ENCODE assay signal across 8 mouse cellular contexts in the genomic region with DNA sequence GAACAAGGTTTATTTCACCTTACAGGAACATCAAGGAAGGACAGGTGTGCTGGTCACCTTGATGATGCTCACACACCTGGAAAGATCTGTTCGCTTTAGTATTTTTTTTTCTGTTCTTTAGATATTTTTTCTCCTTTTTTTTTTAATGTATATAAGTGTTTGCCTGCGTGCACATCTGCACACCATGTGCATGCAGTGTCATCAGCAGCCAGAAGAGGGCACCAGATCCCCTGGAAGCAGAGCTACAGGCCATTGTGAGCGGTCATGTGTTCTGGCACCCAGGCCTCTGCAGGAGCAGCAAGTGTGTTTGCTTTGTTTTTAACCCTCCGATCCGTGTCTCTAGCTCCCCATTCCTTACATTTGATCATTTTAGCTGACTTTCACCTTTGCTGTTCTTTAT. TPM values are rescaled to one million over a fixed set of nuclear protein-coding genes. Genes with fewer than 3 reads are reported as not detected.
DNase-seq lines count a peak whose midpoint lies in the region; ATAC-seq and TF ChIP-seq lines count a peak whose summit lies in the region.

No protein-coding gene starts in this region.

- H3K27me3 ChIP-seq in hindbrain, embryonic 11.5 days (ENCODE audit: control insufficient read depth, insufficient read depth, low read length), result no peaks in the 10 kb centered on the region
- no peaks in the 10 kb centered on the region for H3K27me3 ChIP-seq in hindbrain, embryonic 12.5 days
- H3K27me3 ChIP-seq in E14TG2a.4 (ENCODE audit: insufficient read depth, low read length), result no peaks in the 10 kb centered on the region
- H3K27me3 ChIP-seq in liver, adult 2 months (ENCODE audit: control insufficient read depth, insufficient read depth, low read length), result no peaks in the 10 kb centered on the region

- H3K4me3 ChIP-seq in hindbrain, embryonic 11.5 days (ENCODE audit: low read depth, low read length), result no peak overlapping the region
- H3K4me3 ChIP-seq in hindbrain, embryonic 12.5 days, result no peak overlapping the region
- 0 out of 2 replicates have a peak overlapping the region, but pooled peaks have one; percentile 85 for H3K4me3 ChIP-seq in E14TG2a.4 (replicated peaks; ENCODE audit: low read length)
- H3K4me3 ChIP-seq in embryonic fibroblast, embryonic 13.5 days (ENCODE audit: insufficient read depth, low read length), result no peak overlapping the region
- no peak overlapping the region for H3K4me3 ChIP-seq in liver, adult 2 months (ENCODE audit: insufficient read depth, low read depth, low read length)

- 50% methylated on average over 5 of the region's 5 CpGs for WGBS in hindbrain, embryonic 11.5 days
- 50% methylated on average over 5 of the region's 5 CpGs for WGBS in hindbrain, embryonic 12.5 days
- WGBS in liver, adult 2 months, result 47% methylated on average over 5 of the region's 5 CpGs

- peak; percentile 79 for DNase-seq in hindbrain, embryonic 11.5 days (ENCODE audit: low spot score)
- peak; percentile 56 to 72 for DNase-seq in adrenal gland, postnatal 36 days
- peak; percentile 71 for DNase-seq in liver, adult 2 months (ENCODE audit: extremely low read depth, low read depth, low spot score)
- peak; percentile 77 for DNase-seq in right cerebral cortex, postnatal 4 days
- DNase-seq in ovary, postnatal 36 days (ENCODE audit: low spot score), result no peak

- H3K4me2 ChIP-seq in hindbrain, embryonic 11.5 days (replicated peaks; ENCODE audit: low read depth, low read length), result no peak overlapping the region
- no peak overlapping the region for H3K4me2 ChIP-seq in hindbrain, embryonic 12.5 days (replicated peaks)

- no peak for TF ChIP-seq POLR2A in embryonic fibroblast, embryonic 13.5 days (IDR thresholded peaks at IDR 0.05; ENCODE audit: low read depth, low read length)
- no peak for TF ChIP-seq POLR2A in liver, adult 2 months (IDR thresholded peaks at IDR 0.05; ENCODE audit: extremely low read depth, insufficient read depth, low read length)

- no peak overlapping the region for H3K9ac ChIP-seq in hindbrain, embryonic 11.5 days (ENCODE audit: low read depth, low read length)
- H3K9ac ChIP-seq in hindbrain, embryonic 12.5 days, result no peak overlapping the region
- H3K9ac ChIP-seq in liver, adult 2 months (ENCODE audit: low read depth, low read length), result no peak overlapping the region

- peaks cover 6% of the 10 kb centered on the region for H3K4me1 ChIP-seq in hindbrain, embryonic 11.5 days (replicated peaks; ENCODE audit: control insufficient read depth, insufficient read depth, low read length)
- peaks cover 15% of the 10 kb centered on the region for H3K4me1 ChIP-seq in hindbrain, embryonic 12.5 days
- H3K4me1 ChIP-seq in E14TG2a.4 (replicated peaks; ENCODE audit: low read depth, low read length), result peaks cover 64% of the 10 kb centered on the region
- 0 out of 2 replicates have a peak, but pooled peaks cover 2% of the 10 kb centered on the region for H3K4me1 ChIP-seq in embryonic fibroblast, embryonic 13.5 days (ENCODE audit: control insufficient read depth, insufficient read depth, low read length)
- H3K4me1 ChIP-seq in liver, adult 2 months (ENCODE audit: control insufficient read depth, insufficient read depth, low read length), result peaks cover 2% of the 10 kb centered on the region; the same call in 1 of the 2 replicates

- no peaks in the 10 kb centered on the region for H3K9me3 ChIP-seq in hindbrain, embryonic 11.5 days (ENCODE audit: control insufficient read depth, low read length)
- H3K9me3 ChIP-seq in hindbrain, embryonic 12.5 days (replicated peaks), result no peaks in the 10 kb centered on the region
- H3K9me3 ChIP-seq in E14TG2a.4 (ENCODE audit: low read length), result no peaks in the 10 kb centered on the region

- TF ChIP-seq CTCF in E14TG2a.4 (conservative IDR thresholded peaks at IDR 0.05; ENCODE audit: low read length), result peak; percentile 93
- peak; percentile 83 for TF ChIP-seq CTCF in embryonic fibroblast, embryonic 13.5 days (IDR thresholded peaks at IDR 0.05; ENCODE audit: borderline replicate concordance, insufficient read depth, low read length)
- peak; percentile 92 for TF ChIP-seq CTCF in liver, adult 2 months (IDR thresholded peaks at IDR 0.05; ENCODE audit: low read depth, low read length)

- no peaks in the 10 kb centered on the region for H3K36me3 ChIP-seq in hindbrain, embryonic 11.5 days (ENCODE audit: control insufficient read depth, insufficient read depth, low read length)
- H3K36me3 ChIP-seq in hindbrain, embryonic 12.5 days, result peaks cover 6% of the 10 kb centered on the region; the same call in 1 of the 2 replicates
- peaks cover 21% of the 10 kb centered on the region for H3K36me3 ChIP-seq in E14TG2a.4 (ENCODE audit: insufficient read depth, low read length)
- no peaks in the 10 kb centered on the region for H3K36me3 ChIP-seq in liver, adult 2 months (ENCODE audit: control insufficient read depth, insufficient read depth, low read length)

- no peaks in the 10 kb centered on the region for H3K79me2 ChIP-seq in liver, adult 2 months (ENCODE audit: control insufficient read depth, insufficient read depth, low read length)

- ATAC-seq in hindbrain, embryonic 11.5 days (ENCODE audit: low FRiP score), result no peak
- no peak for ATAC-seq in hindbrain, embryonic 12.5 days (ENCODE audit: low FRiP score)

- H3K27ac ChIP-seq in hindbrain, embryonic 11.5 days (ENCODE audit: low read depth, low read length), result no peak overlapping the region
- no peak overlapping the region for H3K27ac ChIP-seq in hindbrain, embryonic 12.5 days
- no peak overlapping the region for H3K27ac ChIP-seq in embryonic fibroblast, embryonic 13.5 days (ENCODE audit: insufficient read depth, low read length)
- no peak overlapping the region for H3K27ac ChIP-seq in liver, adult 2 months (replicated peaks; ENCODE audit: insufficient read depth, low read depth, low read length)

RNA-seq across cellular contexts. Expression of gene Pold2, which starts 1.8 kb away (rescaled TPM):
- polyA plus RNA-seq in hindbrain, embryonic 11.5 days (2014; fragmentation: Nextera tagmentation; extraction: Ambion mirVana), result 78.4 and 86.3 TPM in 2 replicates
- 79.6 and 84.1 TPM in 2 replicates for polyA plus RNA-seq in hindbrain, embryonic 12.5 days (2016; fragmentation: Nextera tagmentation; extraction: Ambion mirVana)
- 10 to 100 TPM; 44.3 to 50.2 TPM for total RNA-seq in adrenal gland, postnatal 36 days (2021)
- 23.2 and 31.7 TPM in 2 replicates for polyA plus RNA-seq in embryonic fibroblast, embryonic 13.5 days (2011; ENCODE audit: insufficient read length, low read depth, missing spikeins)
- 10.7 and 22.1 TPM in 2 replicates for total RNA-seq in liver, adult 2 months (2014; rRNA removed)
- 59.5 and 81.1 TPM in 2 replicates for polyA plus RNA-seq in liver, adult 2 months (2012; rRNA removed)

RNA-seq across cellular contexts. Expression of gene Aebp1, which starts 18.2 kb away (rescaled TPM):
- polyA plus RNA-seq in hindbrain, embryonic 11.5 days (2014; fragmentation: Nextera tagmentation; extraction: Ambion mirVana), result 19.0 and 20.4 TPM in 2 replicates
- polyA plus RNA-seq in hindbrain, embryonic 12.5 days (2016; fragmentation: Nextera tagmentation; extraction: Ambion mirVana), result 41.4 and 52.2 TPM in 2 replicates
- total RNA-seq in adrenal gland, postnatal 36 days (2021), result 100 to 1,000 TPM; 372 to 401 TPM
- polyA plus RNA-seq in embryonic fibroblast, embryonic 13.5 days (2011; ENCODE audit: insufficient read length, low read depth, missing spikeins), result 372 and 444 TPM in 2 replicates
- total RNA-seq in liver, adult 2 months (2014; rRNA removed), result 0.83 and 1.7 TPM in 2 replicates
- 1.4 and 1.6 TPM in 2 replicates for polyA plus RNA-seq in liver, adult 2 months (2012; rRNA removed)

RNA-seq across cellular contexts. Expression of gene Myl7, which starts 18.7 kb away (rescaled TPM):
- 0.31 and 2.4 TPM in 2 replicates for polyA plus RNA-seq in hindbrain, embryonic 11.5 days (2014; fragmentation: Nextera tagmentation; extraction: Ambion mirVana)
- 1.1 and 1.7 TPM in 2 replicates for polyA plus RNA-seq in hindbrain, embryonic 12.5 days (2016; fragmentation: Nextera tagmentation; extraction: Ambion mirVana)
- not detected for total RNA-seq in adrenal gland, postnatal 36 days (2021)
- not detected in 2 replicates for polyA plus RNA-seq in embryonic fibroblast, embryonic 13.5 days (2011; ENCODE audit: insufficient read length, low read depth, missing spikeins)
- total RNA-seq in liver, adult 2 months (2014; rRNA removed), result 0.65 and 0.67 TPM in 2 replicates
- 0.55 and 0.64 TPM in 2 replicates for polyA plus RNA-seq in liver, adult 2 months (2012; rRNA removed)

RNA-seq across cellular contexts. Expression of gene Polm, which starts 42.1 kb away (rescaled TPM):
- polyA plus RNA-seq in hindbrain, embryonic 11.5 days (2014; fragmentation: Nextera tagmentation; extraction: Ambion mirVana), result 5.6 and 6.9 TPM in 2 replicates
- 8.5 TPM in 2 replicates for polyA plus RNA-seq in hindbrain, embryonic 12.5 days (2016; fragmentation: Nextera tagmentation; extraction: Ambion mirVana)
- total RNA-seq in adrenal gland, postnatal 36 days (2021), result 1 to 10 TPM; 5.6 to 6.9 TPM
- polyA plus RNA-seq in embryonic fibroblast, embryonic 13.5 days (2011; ENCODE audit: insufficient read length, low read depth, missing spikeins), result 9.9 and 13.0 TPM in 2 replicates
- 2.6 and 2.7 TPM in 2 replicates for total RNA-seq in liver, adult 2 months (2014; rRNA removed)
- 8.1 and 13.3 TPM in 2 replicates for polyA plus RNA-seq in liver, adult 2 months (2012; rRNA removed)
